Mouse (Mus musculus) cerebellum, postnatal 14 days (tissue): ENCODE data around the gene Sgk1.

Experiments used
- DNase-seq, 2 experiments: peaks; one replicate each; pipeline ENCODE4 v3.0.0; 2021; ENCODE audit warnings: mixed read lengths in 2 of 2

The Sgk1 gene

DNA sequence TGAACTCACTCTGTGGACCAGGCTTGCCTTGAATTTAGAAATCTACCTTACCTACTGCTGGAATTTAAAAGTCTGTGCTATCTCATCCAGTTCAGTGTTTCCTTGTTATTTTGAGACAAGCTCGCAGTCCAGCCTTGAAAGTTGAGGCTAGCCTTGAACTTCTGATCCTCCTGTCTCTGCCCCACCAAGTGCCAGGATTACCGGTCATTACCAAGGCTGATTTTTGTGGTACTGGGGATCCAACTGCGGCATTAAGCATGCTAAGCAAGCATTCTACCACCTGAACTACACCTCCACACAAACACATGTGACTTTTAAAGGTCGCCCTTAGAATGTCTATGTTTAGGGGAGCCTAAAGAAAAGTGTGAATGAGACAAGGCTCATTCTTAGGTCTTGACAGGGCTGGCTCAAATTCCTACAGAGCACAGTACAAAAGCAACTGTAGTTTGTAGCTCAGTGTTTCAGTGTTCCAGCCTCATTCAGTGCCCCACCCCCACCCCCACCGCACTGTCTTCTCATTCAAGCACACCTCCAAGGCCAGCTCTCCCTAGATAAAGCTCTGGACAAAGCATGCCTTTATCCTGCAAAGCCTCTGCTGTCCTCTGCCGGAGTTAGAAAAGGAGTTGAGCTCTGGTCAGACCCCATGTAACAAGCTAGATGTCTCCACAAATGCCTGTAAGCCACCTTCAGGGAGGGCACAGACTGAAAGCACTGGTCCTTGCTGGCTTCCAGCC lies 36.2 kb downstream of the Sgk1 start:
- DNase-seq, result no peak

DNA sequence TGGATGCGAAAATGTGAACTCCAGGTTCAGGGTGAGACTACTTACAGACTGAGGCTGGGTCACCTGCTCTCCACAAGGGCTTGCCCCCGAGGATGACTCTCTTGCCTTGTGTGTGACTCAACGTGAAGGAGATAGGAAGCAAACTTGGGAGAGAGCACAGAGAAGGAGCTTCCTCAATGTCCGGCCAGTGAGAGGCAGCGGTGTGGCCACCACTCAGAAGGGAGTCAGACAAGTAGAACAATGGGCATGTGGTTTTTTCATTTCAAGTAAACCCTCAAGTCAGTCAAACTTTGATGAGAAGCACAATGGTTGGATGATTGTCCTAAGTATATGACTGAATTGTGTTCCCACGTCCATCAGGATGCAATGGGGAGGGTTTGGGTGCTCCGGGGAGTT lies 36.8 kb downstream of the Sgk1 start:
- no peak for DNase-seq

DNA sequence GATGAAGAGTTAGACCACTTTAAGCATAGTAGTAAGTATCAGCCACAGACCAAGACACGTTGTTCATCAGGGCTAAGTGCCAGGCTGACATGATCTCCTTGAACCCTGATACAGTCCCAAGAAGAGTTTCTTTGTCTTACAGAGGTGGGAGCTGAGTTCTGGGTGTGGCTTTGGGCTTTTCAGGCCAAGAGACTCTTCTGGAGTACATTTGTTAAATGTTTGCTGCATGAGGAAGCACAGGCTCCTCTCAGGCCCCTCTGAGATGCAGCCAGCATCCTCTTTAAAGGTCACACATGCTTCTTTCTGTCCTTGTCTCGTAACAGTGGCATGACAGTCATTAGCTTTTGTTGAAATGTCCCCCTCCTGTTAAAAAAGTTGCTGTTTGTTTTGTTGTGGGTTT lies 38.6 kb downstream of the Sgk1 start:
- no peak for DNase-seq

DNA sequence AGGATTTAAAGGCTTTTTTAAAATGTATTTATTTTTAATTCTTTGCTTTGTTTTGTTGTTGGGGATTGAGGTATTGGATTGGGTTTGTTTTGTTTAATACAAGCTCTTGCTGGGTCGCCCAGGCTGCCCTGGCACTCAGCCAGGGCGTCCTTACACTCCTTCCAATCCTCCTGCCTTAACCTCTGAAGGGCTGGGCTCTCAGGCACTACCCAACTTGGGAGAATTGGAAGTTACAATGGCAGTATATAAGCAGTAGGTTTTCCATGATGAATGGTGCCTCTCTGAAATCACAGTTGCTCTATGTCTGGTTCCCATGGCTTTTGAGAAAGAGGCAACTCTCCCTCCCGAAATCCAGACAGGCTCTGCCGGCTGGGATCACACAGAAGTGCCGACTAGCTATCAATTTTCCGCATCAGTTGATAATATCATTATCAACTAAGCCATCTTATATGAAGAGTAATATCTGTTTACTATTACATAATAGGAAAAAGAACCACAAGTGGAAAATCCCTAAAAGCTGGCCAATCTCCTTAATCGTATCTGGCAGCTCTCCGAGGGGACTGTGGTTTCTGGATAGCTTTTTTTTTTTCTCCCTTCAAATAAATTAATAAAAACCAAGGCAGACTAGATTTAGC lies 40.8 kb downstream of the Sgk1 start:
- DNase-seq, result peak; percentile 38 to 40

GRCm38 (mm10) chr10:21923495-21923952 lies 41.5 kb downstream of the Sgk1 start:
- peak; percentile 50 to 53 for DNase-seq

GRCm38 (mm10) chr10:21924051-21924720 lies 42.2 kb downstream of the Sgk1 start:
- peak; percentile 25 to 41 for DNase-seq

DNA sequence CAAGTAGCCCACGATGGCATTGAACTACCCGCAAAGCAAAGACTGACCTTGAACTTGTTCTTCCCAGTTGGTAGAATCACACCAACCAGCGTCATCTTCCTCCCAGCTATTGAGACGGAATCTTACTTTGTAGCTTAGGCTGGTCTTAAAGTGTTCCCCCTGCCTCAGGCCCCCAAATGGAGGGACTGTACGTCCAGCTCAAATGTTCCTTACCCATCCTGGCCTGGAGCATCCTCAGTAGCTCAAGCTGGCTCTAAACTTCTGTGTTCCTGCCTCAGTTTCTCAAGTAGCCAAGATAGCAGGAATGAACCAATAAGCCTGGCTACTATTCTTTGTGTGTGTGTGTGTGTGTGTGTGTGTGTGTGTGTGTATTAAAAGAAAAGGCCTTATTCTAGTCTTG lies 45.0 kb downstream of the Sgk1 start:
- DNase-seq, result no peak

DNA sequence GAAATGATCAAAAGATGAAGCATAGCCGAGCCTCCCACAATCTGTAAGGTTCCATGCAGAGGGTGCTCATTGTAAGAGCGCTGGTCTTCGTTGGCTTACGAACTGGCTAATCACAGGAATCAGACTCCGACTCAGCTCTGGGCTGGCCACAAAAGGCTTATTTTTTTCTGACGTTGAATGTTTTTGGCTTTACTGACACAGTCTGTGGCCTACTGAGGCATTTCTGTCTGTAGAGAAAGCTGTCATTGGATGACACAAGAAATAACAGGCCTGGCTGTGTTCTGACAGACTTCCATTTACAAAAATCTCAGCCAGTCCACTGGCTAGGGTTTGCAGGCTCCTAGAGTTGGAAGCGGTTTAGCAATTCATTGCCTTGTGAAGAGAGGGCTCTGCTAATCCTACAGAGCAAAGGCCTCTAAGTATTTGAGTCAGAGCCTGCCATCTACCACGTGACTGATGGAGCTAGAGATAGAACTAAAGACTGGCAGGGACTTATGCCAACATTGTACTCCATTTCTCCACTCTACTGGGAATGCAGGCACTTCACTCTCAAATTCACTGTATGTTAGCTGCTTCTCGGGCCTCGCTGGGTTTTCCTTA lies 48.9 kb downstream of the Sgk1 start:
- no peak for DNase-seq

- no peak for DNase-seq
Observed at GRCm38 (mm10) chr10:21932791-21933190, 50.8 kb downstream of the Sgk1 start.

DNA sequence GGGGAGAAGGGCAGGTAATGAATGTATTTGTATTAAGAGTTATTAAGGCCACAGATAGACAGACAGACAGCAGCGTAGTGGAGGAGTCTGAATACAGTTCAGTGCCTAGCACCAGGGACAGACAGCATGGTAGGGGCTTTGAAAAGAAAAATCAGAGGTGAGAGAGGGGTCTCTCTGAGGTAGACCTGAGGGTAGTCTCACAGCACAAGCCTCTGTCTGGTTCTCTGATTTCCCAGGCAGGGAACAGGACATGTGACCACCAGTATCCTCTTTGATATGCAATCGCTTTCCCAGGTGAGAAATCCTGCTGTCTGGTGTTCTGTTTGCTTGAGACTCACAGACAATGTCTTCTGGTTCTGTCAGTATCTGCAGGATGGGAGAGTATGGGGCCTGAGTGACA lies 52.8 kb downstream of the Sgk1 start:
- DNase-seq, result no peak

- DNase-seq, result peak; percentile 36 to 68
Observed at GRCm38 (mm10) chr10:21936513-21937221, 54.7 kb downstream of the Sgk1 start.

- no peak for DNase-seq
Observed at GRCm38 (mm10) chr10:21937222-21937605, 55.2 kb downstream of the Sgk1 start.

GRCm38 (mm10) chr10:21938166-21938565 lies 56.2 kb downstream of the Sgk1 start:
- no peak for DNase-seq

DNA sequence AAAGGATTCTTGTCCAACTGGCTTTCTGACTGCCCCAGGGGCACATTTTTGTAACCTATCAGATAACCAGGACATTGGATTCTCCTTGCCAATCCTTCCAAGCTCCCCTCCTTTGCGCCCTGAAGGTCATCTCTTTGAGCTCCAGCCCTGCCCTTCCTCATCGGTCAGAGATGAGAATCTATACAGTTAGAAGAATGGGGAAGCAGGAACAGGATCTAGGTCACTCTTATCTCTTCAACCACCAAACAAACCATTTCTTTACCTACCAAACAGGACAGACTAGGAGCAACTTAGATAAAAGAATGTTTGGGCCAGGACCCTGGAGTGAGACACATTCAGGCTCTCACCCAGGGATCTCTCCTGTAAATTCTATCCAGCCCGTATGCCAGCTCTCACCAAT lies 59.3 kb downstream of the Sgk1 start:
- DNase-seq, result no peak

DNA sequence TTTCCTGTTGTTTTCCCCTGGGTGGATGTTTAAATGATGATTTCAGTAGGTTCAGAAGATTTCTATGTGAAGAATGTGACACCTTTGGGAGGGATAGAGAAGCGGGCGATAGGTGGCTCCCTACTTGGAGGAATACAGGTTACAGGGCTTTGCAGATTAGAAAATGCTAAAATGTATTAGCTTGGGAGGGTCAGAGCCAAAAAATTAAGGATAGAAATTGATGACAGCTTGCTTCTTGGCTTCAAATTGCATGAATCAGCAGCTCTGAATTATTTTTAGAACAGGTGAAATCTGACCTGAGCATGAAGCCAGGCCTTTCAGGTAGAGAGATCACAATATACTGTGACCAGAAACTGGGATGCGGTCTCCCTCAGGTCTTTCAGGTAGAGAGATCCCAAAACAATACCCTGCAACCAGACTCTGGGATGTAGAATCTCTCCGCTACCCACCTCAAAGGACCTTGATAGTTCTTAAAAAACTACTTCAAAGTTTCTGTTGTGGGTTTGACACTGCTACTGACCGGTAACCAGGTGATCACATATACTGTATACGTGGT lies 61.2 kb downstream of the Sgk1 start:
- DNase-seq, result no peak

DNA sequence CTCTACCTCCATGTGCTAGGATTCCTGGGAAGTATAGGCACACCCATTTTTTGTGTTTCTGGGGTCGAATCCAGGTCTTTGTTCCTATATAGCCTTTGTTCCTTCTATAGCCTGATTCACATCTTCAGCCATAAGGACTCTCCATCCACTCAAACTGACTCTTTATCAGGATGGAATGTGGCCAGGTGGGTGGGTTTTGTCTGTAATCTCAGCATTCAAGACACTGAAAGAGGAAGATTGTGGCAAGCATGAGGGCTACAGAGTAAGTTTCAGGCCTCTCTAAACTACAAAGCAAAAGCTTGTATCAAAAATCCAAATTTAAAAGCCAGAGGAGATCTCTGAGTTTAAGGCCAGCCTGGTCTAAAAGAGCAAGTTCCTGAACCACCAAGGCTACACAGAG lies 63.2 kb downstream of the Sgk1 start:
- DNase-seq, result no peak

- DNase-seq, result no peak
Observed at GRCm38 (mm10) chr10:21946751-21947351, 64.9 kb downstream of the Sgk1 start.

DNA sequence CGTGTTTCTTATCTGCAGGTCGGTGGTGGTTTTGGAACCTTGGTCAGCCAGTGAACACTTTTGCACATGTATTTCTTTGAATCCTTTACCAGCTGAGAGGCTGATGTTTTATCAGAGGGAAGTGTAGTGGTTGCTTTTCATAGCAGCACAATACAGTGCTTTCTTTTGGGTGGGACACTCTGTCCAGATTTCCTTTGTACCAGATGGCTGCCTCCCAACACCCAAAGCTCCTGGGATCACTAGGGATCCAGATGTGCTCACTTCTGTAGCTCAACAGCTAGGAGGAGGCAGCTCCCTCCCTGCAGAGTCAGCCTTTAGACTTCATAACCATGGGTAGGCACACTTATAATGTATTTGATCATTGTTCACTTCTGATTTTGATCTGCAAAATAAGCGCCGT lies 70.5 kb downstream of the Sgk1 start:
- DNase-seq, result no peak

GRCm38 (mm10) chr10:21961111-21961510 lies 79.1 kb downstream of the Sgk1 start:
- DNase-seq, result no peak

DNA sequence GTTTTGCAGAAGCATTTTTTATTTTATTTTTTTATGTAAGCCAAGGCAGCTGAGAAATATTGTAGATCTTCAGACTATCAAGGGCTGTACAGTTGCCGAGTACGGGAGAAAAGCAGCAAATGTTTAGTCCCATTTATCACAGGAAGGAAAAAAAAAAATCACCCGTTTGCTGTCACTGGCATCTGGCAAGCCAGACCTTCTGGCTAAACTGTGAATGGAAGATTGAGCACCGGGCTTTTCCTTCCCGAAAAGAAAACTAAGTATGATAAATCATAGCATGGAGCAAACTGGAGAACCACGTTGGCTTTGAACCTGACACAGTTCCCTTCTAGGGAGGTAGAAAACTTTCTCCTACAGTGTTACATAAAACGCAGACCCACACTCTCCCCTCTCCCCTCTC lies 81.0 kb downstream of the Sgk1 start:
- DNase-seq, result no peak

DNA sequence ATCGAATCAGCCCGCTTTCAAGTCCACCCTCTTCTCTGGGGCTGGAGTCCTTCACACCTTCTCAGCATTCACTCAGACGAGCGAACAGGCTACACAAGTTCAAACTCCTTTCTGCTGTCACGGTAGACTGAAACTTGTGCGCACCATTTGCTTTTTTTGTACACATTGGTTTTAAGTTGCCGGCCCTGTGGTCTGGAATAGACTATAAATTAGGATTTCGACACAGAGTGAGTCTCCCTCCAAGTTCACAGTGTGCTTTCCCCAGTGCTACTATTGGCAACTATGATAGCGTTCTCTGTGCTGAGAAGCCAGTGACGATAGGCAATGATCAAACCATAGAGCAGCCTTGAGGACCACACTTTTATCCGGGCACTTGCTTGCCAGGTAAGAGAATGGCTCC lies 91.7 kb downstream of the Sgk1 start:
- no peak for DNase-seq

GRCm38 (mm10) chr10:21974801-21975200 lies 92.8 kb downstream of the Sgk1 start:
- no peak for DNase-seq
